Mouse (Mus musculus) CH12.LX (cell line): ENCODE measurements around the gene H1f0. TPM values are rescaled to one million over a fixed set of nuclear protein-coding genes. Genes with fewer than 3 reads are reported as not detected.

Source experiments
- DNase-seq: peaks from one replicate; pipeline ENCODE4 v3.0.0-alpha.2; 2013; ENCODE audit errors: extremely low read depth
- H3K27ac ChIP-seq: 2 replicates; pipeline ENCODE4 v1.5.1; 2012; ENCODE audit warnings: low read depth, mild to moderate bottlenecking, control low read depth, moderate library complexity; ENCODE audit not compliant: insufficient read depth
- H3K27me3 ChIP-seq: replicated peaks from 2 replicates; pipeline ENCODE3; 2012; ENCODE audit warnings: inconsistent platforms
- H3K36me3 ChIP-seq, 2 experiments: replicated peaks in 1 of 2; 2 replicates each; pipeline versions ENCODE3 to v1.6.1; 2012; ENCODE audit warnings: inconsistent platforms in 1 of 2, low read length in 1 of 2, mild to moderate bottlenecking in 1 of 2, mixed read lengths in 1 of 2, moderate library complexity in 1 of 2; ENCODE audit not compliant: control insufficient read depth in 1 of 2, insufficient read depth in 1 of 2
- H3K4me1 ChIP-seq, 2 experiments: 2 replicates each; pipeline ENCODE4 v1.6.1; 2012; ENCODE audit warnings: inconsistent platforms in 1 of 2, moderate library complexity in 1 of 2; ENCODE audit not compliant: insufficient read depth in 2 of 2, control insufficient read depth in 1 of 2
- H3K4me2 ChIP-seq: 2 replicates; pipeline ENCODE4 v1.6.1; 2012; ENCODE audit warnings: low read depth, mild to moderate bottlenecking, control low read depth; ENCODE audit not compliant: poor library complexity, insufficient read depth, severe bottlenecking
- H3K4me3 ChIP-seq, 3 experiments: fragments of 150-350 bp in 1 of 3; sonication (generic) in 1 of 3; replicated peaks in 1 of 3; 2 replicates each; pipeline versions ENCODE3 to v1.5.1; 2011 to 2012; ENCODE audit warnings: low read depth in 2 of 3, low read length in 2 of 3, mild to moderate bottlenecking in 2 of 3, moderate library complexity in 2 of 3, control low read depth in 1 of 3, improper control_type of control experiment in 1 of 3, inconsistent platforms in 1 of 3, mixed read lengths in 1 of 3; ENCODE audit not compliant: poor library complexity in 1 of 3
- H3K79me2 ChIP-seq: replicated peaks from 2 replicates; pipeline ENCODE4 v1.6.1; 2012; ENCODE audit warnings: mild to moderate bottlenecking, moderate library complexity; ENCODE audit not compliant: control insufficient read depth, poor library complexity, insufficient read depth, severe bottlenecking; ENCODE audit errors: extremely low read depth
- H3K9ac ChIP-seq: 2 replicates; pipeline ENCODE4 v1.6.1; 2012; ENCODE audit warnings: low read depth, mild to moderate bottlenecking, control low read depth, moderate library complexity; ENCODE audit not compliant: insufficient read depth
- H3K9me3 ChIP-seq: replicated peaks from 2 replicates; pipeline ENCODE3; 2012; ENCODE audit warnings: low read length, inconsistent platforms, mixed read lengths
- BHLHE40 ChIP-seq: IDR thresholded peaks from 2 replicates; pipeline ENCODE4 v1.6.1; 2011; ENCODE audit warnings: mild to moderate bottlenecking, low read depth, low read length, improper control_type of control experiment
- CHD1 ChIP-seq: IDR thresholded peaks from 2 replicates; pipeline ENCODE4 v1.6.1; 2012; ENCODE audit warnings: low read depth, low read length, improper control_type of control experiment, inconsistent platforms
- CHD2 ChIP-seq: IDR thresholded peaks from 2 replicates; pipeline ENCODE4 v1.6.1; 2011; ENCODE audit warnings: low read length, improper control_type of control experiment
- CTCF ChIP-seq, 2 experiments: IDR thresholded peaks in 1 of 2; conservative IDR thresholded peaks in 1 of 2; 2 replicates each; pipeline ENCODE4 v1.5.1; 2011 to 2012; ENCODE audit warnings: low read depth in 2 of 2, low read length in 2 of 2, improper control_type of control experiment in 1 of 2, inconsistent platforms in 1 of 2, mild to moderate bottlenecking in 1 of 2, moderate library complexity in 1 of 2
- E2F4 ChIP-seq: IDR thresholded peaks from 2 replicates; pipeline ENCODE4 v1.6.1; 2011; ENCODE audit warnings: low read depth, low read length, improper control_type of control experiment; ENCODE audit not compliant: insufficient replicate concordance
- ELF1 ChIP-seq: IDR thresholded peaks from 2 replicates; pipeline ENCODE4 v1.6.1; 2014; ENCODE audit warnings: low read depth, mild to moderate bottlenecking, inconsistent platforms, low read length, improper control_type of control experiment
- EP300 ChIP-seq: IDR thresholded peaks from 2 replicates; pipeline ENCODE4 v1.6.1; 2011; ENCODE audit warnings: low read length, improper control_type of control experiment
- ETS1 ChIP-seq: conservative IDR thresholded peaks from 2 replicates; pipeline ENCODE4 v1.6.1; 2012; ENCODE audit warnings: low read depth, mild to moderate bottlenecking, inconsistent platforms, low read length, improper control_type of control experiment, moderate library complexity
- GABPA ChIP-seq: IDR thresholded peaks from 2 replicates; pipeline ENCODE4 v1.6.1; 2012; ENCODE audit warnings: low read depth, low read length, improper control_type of control experiment, inconsistent platforms; ENCODE audit not compliant: insufficient replicate concordance
- HCFC1 ChIP-seq: IDR thresholded peaks from 2 replicates; pipeline ENCODE4 v1.6.1; 2012; ENCODE audit warnings: low read depth, mild to moderate bottlenecking, inconsistent platforms, low read length, improper control_type of control experiment
- IRF4 ChIP-seq: IDR thresholded peaks from 2 replicates; pipeline ENCODE4 v1.6.1; 2014; ENCODE audit warnings: low read depth, mild to moderate bottlenecking, inconsistent platforms, low read length, improper control_type of control experiment
- JUN ChIP-seq: IDR thresholded peaks from 2 replicates; pipeline ENCODE4 v1.6.1; 2011; ENCODE audit warnings: low read depth, mild to moderate bottlenecking, low read length, improper control_type of control experiment, moderate library complexity; ENCODE audit not compliant: insufficient read depth
- JUND ChIP-seq: conservative IDR thresholded peaks from 2 replicates; pipeline ENCODE4 v1.6.1; 2011; ENCODE audit warnings: low read depth, low read length, improper control_type of control experiment
- KAT2A ChIP-seq: IDR thresholded peaks from 2 replicates; pipeline ENCODE4 v1.6.1; 2012; ENCODE audit warnings: low read length, improper control_type of control experiment, inconsistent platforms; ENCODE audit not compliant: insufficient replicate concordance
- MAFK ChIP-seq: IDR thresholded peaks from 2 replicates; pipeline ENCODE4 v1.6.1; 2011; ENCODE audit warnings: low read length, improper control_type of control experiment; ENCODE audit not compliant: insufficient replicate concordance
- MAX ChIP-seq: IDR thresholded peaks from 2 replicates; pipeline ENCODE4 v1.6.1; 2011; ENCODE audit warnings: low read length, improper control_type of control experiment
- MAZ ChIP-seq: IDR thresholded peaks from 2 replicates; pipeline ENCODE4 v1.6.1; 2012; ENCODE audit warnings: low read depth, mild to moderate bottlenecking, inconsistent platforms, low read length, improper control_type of control experiment, moderate library complexity
- MEF2A ChIP-seq: IDR thresholded peaks from 2 replicates; pipeline ENCODE4 v1.6.1; 2014; ENCODE audit warnings: low read depth, mild to moderate bottlenecking, inconsistent platforms, low read length, improper control_type of control experiment, borderline replicate concordance
- MXI1 ChIP-seq: IDR thresholded peaks from 2 replicates; pipeline ENCODE4 v1.6.1; 2011; ENCODE audit warnings: mild to moderate bottlenecking, low read depth, low read length, improper control_type of control experiment
- MYC ChIP-seq: IDR thresholded peaks from 2 replicates; pipeline ENCODE4 v1.6.1; 2011; ENCODE audit warnings: low read depth, mild to moderate bottlenecking, improper control_type of control experiment, low read length
- NRF1 ChIP-seq: IDR thresholded peaks from 2 replicates; pipeline ENCODE4 v1.6.1; 2014; ENCODE audit warnings: low read depth, mild to moderate bottlenecking, inconsistent platforms, low read length, improper control_type of control experiment, moderate library complexity
- PAX5 ChIP-seq: IDR thresholded peaks from 2 replicates; pipeline ENCODE4 v1.6.1; 2012; ENCODE audit warnings: low read length, inconsistent platforms, mixed read lengths
- POLR2AphosphoS2 ChIP-seq: IDR thresholded peaks from 2 replicates; pipeline ENCODE4 v1.6.1; 2011; ENCODE audit warnings: low read depth, low read length, improper control_type of control experiment
- RAD21 ChIP-seq: IDR thresholded peaks from 2 replicates; pipeline ENCODE4 v1.6.1; 2011; ENCODE audit warnings: low read depth, mild to moderate bottlenecking, low read length, improper control_type of control experiment, moderate library complexity
- SIN3A ChIP-seq: IDR thresholded peaks from 2 replicates; pipeline ENCODE4 v1.6.1; 2012; ENCODE audit warnings: low read length, improper control_type of control experiment, inconsistent platforms
- TBP ChIP-seq: conservative IDR thresholded peaks from 2 replicates; pipeline ENCODE4 v1.6.1; 2011; ENCODE audit warnings: low read depth, low read length, improper control_type of control experiment
- TCF12 ChIP-seq: IDR thresholded peaks from 2 replicates; pipeline ENCODE4 v1.6.1; 2014; ENCODE audit warnings: low read depth, mild to moderate bottlenecking, inconsistent platforms, low read length, improper control_type of control experiment
- UBTF ChIP-seq: IDR thresholded peaks from 2 replicates; pipeline ENCODE4 v1.6.1; 2012; ENCODE audit warnings: low read depth, mild to moderate bottlenecking, inconsistent platforms, low read length, improper control_type of control experiment, moderate library complexity
- USF1 ChIP-seq: IDR thresholded peaks from 2 replicates; pipeline ENCODE4 v1.6.1; 2014; ENCODE audit warnings: low read depth, mild to moderate bottlenecking, inconsistent platforms, low read length, improper control_type of control experiment
- USF2 ChIP-seq: conservative IDR thresholded peaks from 2 replicates; pipeline ENCODE4 v1.6.1; 2011; ENCODE audit warnings: low read depth, low read length, improper control_type of control experiment
- ZKSCAN1 ChIP-seq: IDR thresholded peaks from 2 replicates; pipeline ENCODE4 v1.6.1; 2012; ENCODE audit warnings: low read depth, inconsistent platforms, low read length, improper control_type of control experiment, borderline replicate concordance
- ZMIZ1 ChIP-seq: IDR thresholded peaks from 2 replicates; pipeline ENCODE4 v1.6.1; 2012; ENCODE audit warnings: low read depth, mild to moderate bottlenecking, inconsistent platforms, low read length, improper control_type of control experiment
- dilution Hi-C: fragments of 300-500 bp; cut with MboI; formaldehyde crosslinking; loops from 2 replicates; pipeline ENCODE4 v1.14.3; 2020; ENCODE audit warnings: low sequenced_read_pairs; ENCODE audit not compliant: extremely low pct_unique_long_range_greater_than_20kb, extremely low pct_ligation_motif_present
- in situ Hi-C: fragments of 300-500 bp; cut with MboI; formaldehyde crosslinking; loops from 3 replicates; pipeline ENCODE4 v1.14.3; 2019; ENCODE audit warnings: low sequenced_read_pairs, low pct_ligation_motif_present, low pct_unique_long_range_greater_than_20kb, mixed read lengths
- polyA plus RNA-seq: library from polyadenylated mRNA; unstranded; fragments of >175 nt; gene quantifications from 2 replicates; pipeline ENCODE4 v1.2.1, GENCODE M21; 2012; ENCODE audit warnings: low read depth; ENCODE audit not compliant: insufficient read length
- total RNA-seq, 2 experiments: library from RNA; depleted of rRNA; stranded (reverse); fragments of 300-350 nt in 1 of 2; fragments of >200 nt in 1 of 2; gene quantifications; 2 replicates each; pipeline ENCODE4 v1.2.3; 2012 to 2014

Gene H1f0
- total and polyA plus RNA-seq, 3 experiments, result 11.9 to 100 (median 15.9) TPM

DNA sequence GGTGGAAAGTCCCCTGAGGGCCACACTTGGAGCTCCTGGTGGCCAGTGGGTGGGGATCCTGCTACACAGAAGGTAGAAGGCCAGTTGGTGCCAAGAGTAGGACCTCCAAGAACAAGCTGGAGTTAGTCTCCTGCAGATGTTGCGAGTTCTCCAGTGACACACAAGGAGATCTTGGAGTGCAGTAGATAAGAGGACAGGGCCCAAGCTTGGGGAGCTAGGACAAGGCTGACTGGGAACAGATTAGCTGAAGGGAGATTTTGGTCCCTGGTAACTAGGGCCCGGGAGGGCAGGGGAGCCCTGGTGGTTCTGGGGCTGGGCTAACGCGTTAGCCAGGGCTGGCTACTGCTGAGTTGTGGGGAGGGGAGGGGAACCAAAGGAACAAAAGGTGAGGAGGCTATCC, 32.3 kb upstream of the H1f0 start:
- H3K9me3 ChIP-seq, result no peaks in the 10 kb centered on the region

DNA sequence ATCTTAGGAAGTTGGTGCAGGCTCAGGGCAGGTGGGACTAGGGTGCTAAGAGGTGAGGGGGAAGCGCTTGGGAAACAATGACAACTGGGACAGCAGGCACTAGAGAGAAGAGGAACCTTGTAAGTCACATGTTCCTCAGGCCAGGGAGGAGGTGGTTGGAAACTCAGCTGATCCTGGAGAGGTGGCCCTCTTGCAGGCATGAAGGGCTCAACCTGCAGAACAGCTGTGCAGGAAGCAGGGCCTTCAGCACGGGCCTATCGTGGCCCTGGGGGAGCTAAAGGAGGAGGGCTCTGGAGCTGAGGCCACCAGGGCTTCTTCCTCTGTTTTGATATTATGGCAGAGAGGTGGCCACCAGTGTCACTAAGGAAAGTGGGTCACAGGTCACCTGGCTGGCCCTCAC, 31.6 kb upstream of the H1f0 start:
- in situ Hi-C loops, result no loop called here
- Histone ChIP-seq H3K79me2 (no peaks in the 10 kb centered on the region), H3K9ac (no peak overlapping the region), H3K4me2 (no peak overlapping the region), H3K36me3 (peaks cover 64 to 81% of the 10 kb centered on the region in 2 experiments), H3K9me3 (no peaks in the 10 kb centered on the region), H3K27me3 (no peaks in the 10 kb centered on the region), H3K27ac (no peak overlapping the region), H3K4me3 (no peak overlapping the region), H3K4me1 (peaks cover 20 to 69% of the 10 kb centered on the region in 2 experiments)
- DNase-seq, result peak; percentile 58
- dilution Hi-C loops, result no loop called here
- TF ChIP-seq MAZ (no peak), JUND (no peak), E2F4 (no peak), CHD1 (no peak), HCFC1 (no peak), TCF12 (peak; percentile 24; the same call in 1 of the 2 replicates), MAFK (no peak), USF2 (no peak), MXI1 (peak; percentile 24; the same call in 1 of the 2 replicates), MEF2A (no peak), CHD2 (no peak), KAT2A (no peak), ETS1 (peak; percentile 79), MYC (no peak), RAD21 (no peak), TBP (no peak), EP300 (peak; percentile 34; the same call in 1 of the 2 replicates), GABPA (no peak), CTCF (conservative IDR thresholded peaks at IDR 0.05 in 1 of 2, IDR thresholded peaks at IDR 0.05 in 1 of 2; ENCODE audit: low read depth in 2 of 2, low read length in 2 of 2) (no peak), IRF4 (no peak), MAX (peak; percentile 50; the same call in 1 of the 2 replicates), POLR2AphosphoS2 (no peak), NRF1 (no peak), BHLHE40 (peak; percentile 44; the same call in 1 of the 2 replicates), SIN3A (peak; percentile 45; the same call in 1 of the 2 replicates), ELF1 (0 out of 2 replicates have a peak, but pooled peaks have one; percentile 11), JUN (no peak), ZMIZ1 (no peak), ZKSCAN1 (no peak), PAX5 (no peak), UBTF (no peak)

More for the DNA sequence above, 32.3 kb upstream of the H1f0 start:
- Histone ChIP-seq H3K9ac (no peak overlapping the region), H3K4me3 (no peak overlapping the region), H3K79me2 (no peaks in the 10 kb centered on the region), H3K27me3 (no peaks in the 10 kb centered on the region), H3K36me3 (peaks cover 64 to 81% of the 10 kb centered on the region in 2 experiments), H3K4me1 (peaks cover 20 to 64% of the 10 kb centered on the region in 2 experiments), H3K4me2 (no peak overlapping the region), H3K27ac (0 out of 2 replicates have a peak overlapping the region, but pooled peaks have one; percentile 6)
- dilution Hi-C loops (no loop called here), in situ Hi-C loops (no loop called here)
- peak; percentile 14 for DNase-seq
- TF ChIP-seq CTCF (conservative IDR thresholded peaks at IDR 0.05 in 1 of 2, IDR thresholded peaks at IDR 0.05 in 1 of 2; ENCODE audit: low read depth in 2 of 2, low read length in 2 of 2) (no peak), IRF4 (no peak), GABPA (no peak), USF1 (no peak), PAX5 (no peak)
